Mouse (Mus musculus) embryonic facial prominence, embryonic 15.5 days (tissue): ENCODE results near the gene Capn15. TPM values are rescaled to one million over a fixed set of nuclear protein-coding genes. Genes with fewer than 3 reads are reported as not detected.

ENCODE experiments used
- ATAC-seq: fragments of 200-750 bp; cut with Nextera tagmentation; 2 replicates; pipeline ENCODE4 v1.8.0; 2017; ENCODE audit warnings: low read depth, moderate TSS enrichment; ENCODE audit not compliant: insufficient number of reproducible peaks, low FRiP score, low TSS enrichment
- H3K27ac ChIP-seq: fragments of 300-500 bp; sonication (generic); replicated peaks from 2 replicates; pipeline ENCODE4 v1.5.1; 2015; ENCODE audit warnings: mild to moderate bottlenecking, inconsistent platforms
- H3K27me3 ChIP-seq: fragments of 300-500 bp; sonication (generic); 2 replicates; pipeline ENCODE4 v1.6.1; 2015; ENCODE audit warnings: inconsistent platforms
- H3K36me3 ChIP-seq: fragments of 300-500 bp; sonication (generic); 2 replicates; pipeline ENCODE4 v1.6.1; 2015; ENCODE audit warnings: mild to moderate bottlenecking, inconsistent platforms
- H3K4me1 ChIP-seq: fragments of 300-500 bp; sonication (generic); 2 replicates; pipeline ENCODE4 v1.6.1; 2015; ENCODE audit warnings: inconsistent platforms
- H3K4me2 ChIP-seq: fragments of 300-500 bp; sonication (generic); replicated peaks from 2 replicates; pipeline ENCODE4 v1.6.1; 2015; ENCODE audit warnings: mild to moderate bottlenecking, inconsistent platforms
- H3K4me3 ChIP-seq: fragments of 300-500 bp; sonication (generic); replicated peaks from 2 replicates; pipeline ENCODE4 v1.5.1; 2015; ENCODE audit warnings: mild to moderate bottlenecking, inconsistent platforms
- H3K9ac ChIP-seq: fragments of 300-500 bp; sonication (generic); 2 replicates; pipeline ENCODE4 v1.6.1; 2015; ENCODE audit warnings: inconsistent platforms
- H3K9me3 ChIP-seq: fragments of 300-500 bp; sonication (generic); replicated peaks from 2 replicates; pipeline ENCODE4 v1.6.1; 2016; ENCODE audit warnings: inconsistent platforms
- WGBS: fragments of 180-500 bp; shearing (Covaris S2); methylation state at CpG from one replicate; pipeline ENCODE4 v1.1.7; 2015; 5-methylcytosine and 5-hydroxymethylcytosine counted together
- polyA plus RNA-seq: library from polyadenylated mRNA; unstranded; fragments of >200 nt; fragmentation: Nextera tagmentation; extraction: Ambion mirVana; gene quantifications from 2 replicates; pipeline ENCODE4 v1.2.1, GENCODE M21; 2015

Capn15 gene
- polyA plus RNA-seq, 1 experiment from 2014 or later: 29.8 TPM

DNA sequence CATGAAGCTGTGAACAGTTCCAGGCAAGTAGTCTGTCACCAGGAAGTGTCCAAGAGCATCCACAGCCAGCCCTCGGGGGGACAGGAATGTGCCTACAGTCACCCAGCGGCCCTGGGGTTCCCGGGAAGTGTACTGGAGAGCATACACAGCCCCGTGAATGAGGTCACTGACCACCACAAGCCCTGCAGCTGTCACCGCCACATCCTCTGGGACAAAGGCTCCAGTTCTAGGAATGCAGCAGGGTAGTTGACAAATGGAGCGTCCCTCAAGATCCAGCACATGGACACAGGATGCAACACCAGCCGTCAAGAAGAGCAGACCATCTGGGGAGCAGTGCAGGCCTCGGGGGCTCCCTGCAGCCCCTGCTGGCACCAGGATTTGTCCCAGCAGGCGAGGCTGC is 41.8 kb downstream of the Capn15 start:
- peaks cover 23% of the 10 kb centered on the region for H3K4me1 ChIP-seq
- no peaks in the 10 kb centered on the region for H3K9me3 ChIP-seq
- no peak overlapping the region for H3K4me3 ChIP-seq
- no peaks in the 10 kb centered on the region for H3K27me3 ChIP-seq
- no peak overlapping the region for H3K9ac ChIP-seq
- H3K4me2 ChIP-seq: no peak overlapping the region
- no peak overlapping the region for H3K27ac ChIP-seq
- H3K36me3 ChIP-seq: no peaks in the 10 kb centered on the region
- ATAC-seq: no peak
- WGBS: 64% methylated on average over 9 of the region's 9 CpGs

- no peak for ATAC-seq
- Histone ChIP-seq H3K4me3 (no peak overlapping the region), H3K9ac (no peak overlapping the region), H3K27me3 (no peaks in the 10 kb centered on the region), H3K4me1 (peaks cover 23% of the 10 kb centered on the region), H3K4me2 (no peak overlapping the region), H3K27ac (no peak overlapping the region), H3K36me3 (no peaks in the 10 kb centered on the region), H3K9me3 (no peaks in the 10 kb centered on the region)
- WGBS: 92% methylated on average over 3 of the region's 3 CpGs
Observed at GRCm38 (mm10) chr17:25943221-25943620, 42.4 kb downstream of the Capn15 start.

- Histone ChIP-seq H3K9me3 (no peaks in the 10 kb centered on the region), H3K36me3 (no peaks in the 10 kb centered on the region), H3K4me1 (peaks cover 23% of the 10 kb centered on the region), H3K9ac (no peak overlapping the region), H3K27me3 (no peaks in the 10 kb centered on the region), H3K4me3 (no peak overlapping the region), H3K4me2 (peak overlapping the region; percentile 62), H3K27ac (peak overlapping the region; percentile 88; the same call in 1 of the 2 replicates)
- no peak for ATAC-seq
- 77% methylated on average over 2 of the region's 2 CpGs for WGBS
Observed at GRCm38 (mm10) chr17:25942597-25943151, 42.9 kb downstream of the Capn15 start.

GRCm38 (mm10) chr17:25941511-25942241 is 43.9 kb downstream of the Capn15 start:
- peaks cover 10% of the 10 kb centered on the region; the same call in 1 of the 2 replicates for H3K36me3 ChIP-seq
- peak overlapping the region; percentile 88 for H3K27ac ChIP-seq
- peak overlapping the region; percentile 62 for H3K4me2 ChIP-seq
- 3% methylated on average over 53 of the region's 54 CpGs for WGBS
- ATAC-seq: peak; percentile 31; the same call in 1 of the 2 replicates
- H3K4me1 ChIP-seq: peaks cover 23% of the 10 kb centered on the region
- peak overlapping the region; percentile 90 for H3K9ac ChIP-seq
- H3K9me3 ChIP-seq: no peaks in the 10 kb centered on the region
- no peaks in the 10 kb centered on the region for H3K27me3 ChIP-seq
- H3K4me3 ChIP-seq: peak overlapping the region; percentile 85

- Histone ChIP-seq H3K9ac (no peak overlapping the region), H3K4me2 (no peak overlapping the region), H3K27me3 (no peaks in the 10 kb centered on the region), H3K4me3 (no peak overlapping the region), H3K9me3 (no peaks in the 10 kb centered on the region), H3K36me3 (peaks cover 72% of the 10 kb centered on the region), H3K4me1 (no peaks in the 10 kb centered on the region), H3K27ac (no peak overlapping the region)
- ATAC-seq: no peak
- 80% methylated on average over 1 of the region's 1 CpGs for WGBS
Observed at GRCm38 (mm10) chr17:25934526-25934925, 51.1 kb downstream of the Capn15 start.

- Histone ChIP-seq H3K36me3 (peaks cover 45% of the 10 kb centered on the region), H3K9me3 (no peaks in the 10 kb centered on the region), H3K4me3 (no peak overlapping the region), H3K4me2 (no peak overlapping the region), H3K27me3 (no peaks in the 10 kb centered on the region), H3K27ac (no peak overlapping the region), H3K4me1 (peaks cover 5% of the 10 kb centered on the region; the same call in 1 of the 2 replicates), H3K9ac (no peak overlapping the region)
- WGBS: 68% methylated on average over 2 of the region's 2 CpGs
- ATAC-seq: no peak
Observed at GRCm38 (mm10) chr17:25925348-25925747, 60.2 kb downstream of the Capn15 start.

- Histone ChIP-seq H3K27me3 (no peaks in the 10 kb centered on the region), H3K9me3 (no peaks in the 10 kb centered on the region), H3K27ac (no peak overlapping the region), H3K4me2 (no peak overlapping the region), H3K9ac (no peak overlapping the region), H3K36me3 (peaks cover 24% of the 10 kb centered on the region), H3K4me1 (peaks cover 24% of the 10 kb centered on the region), H3K4me3 (no peak overlapping the region)
- 82% methylated on average over 5 of the region's 5 CpGs for WGBS
- no peak for ATAC-seq
Observed at GRCm38 (mm10) chr17:25922120-25922519, 63.5 kb downstream of the Capn15 start.

- H3K4me1 ChIP-seq: peaks cover 26% of the 10 kb centered on the region
- H3K9me3 ChIP-seq: no peaks in the 10 kb centered on the region
- under 1% methylated on average over 40 of the region's 40 CpGs for whole genome bisulfite sequencing
- H3K4me2 ChIP-seq: peak overlapping the region; percentile 84
- H3K4me3 ChIP-seq: peak overlapping the region; percentile 99
- ATAC-seq: peak; percentile 97
- peak overlapping the region; percentile 96 for H3K27ac ChIP-seq
- H3K36me3 ChIP-seq: peaks cover 13% of the 10 kb centered on the region; the same call in 1 of the 2 replicates
- peak overlapping the region; percentile 56 for H3K9ac ChIP-seq
- H3K27me3 ChIP-seq: no peaks in the 10 kb centered on the region
Observed at GRCm38 (mm10) chr17:25919786-25920642, 65.6 kb downstream of the Capn15 start.

- ATAC-seq: no peak
- H3K36me3 ChIP-seq: peaks cover 13% of the 10 kb centered on the region; the same call in 1 of the 2 replicates
- peak within 1 kb of the TSS; percentile 96 for H3K27ac ChIP-seq
- no peaks in the 10 kb centered on the region for H3K27me3 ChIP-seq
- under 1% methylated on average over 55 of the region's 78 CpGs for WGBS
- H3K4me2 ChIP-seq: peak within 1 kb of the TSS; percentile 84
- H3K4me1 ChIP-seq: peaks cover 26% of the 10 kb centered on the region
- H3K9me3 ChIP-seq: no peaks in the 10 kb centered on the region
- peak within 1 kb of the TSS; percentile 99 for H3K4me3 ChIP-seq
- peak within 1 kb of the TSS; percentile 86 for H3K9ac ChIP-seq
Observed at GRCm38 (mm10) chr17:25919144-25919785, 66.3 kb downstream of the Capn15 start, which contains the start of gene Rab40c. Rab40c (minus strand) TSS chr17:25919727.

- no peak for ATAC-seq
- peaks cover 26% of the 10 kb centered on the region for H3K4me1 ChIP-seq
- H3K4me3 ChIP-seq: peak overlapping the region; percentile 99
- no peaks in the 10 kb centered on the region for H3K27me3 ChIP-seq
- peak overlapping the region; percentile 86 for H3K9ac ChIP-seq
- 81% methylated on average over 9 of the region's 9 CpGs for WGBS
- H3K27ac ChIP-seq: peak overlapping the region; percentile 86; the same call in 1 of the 2 replicates
- H3K4me2 ChIP-seq: peak overlapping the region; percentile 84
- peaks cover 13% of the 10 kb centered on the region; the same call in 1 of the 2 replicates for H3K36me3 ChIP-seq
- H3K9me3 ChIP-seq: no peaks in the 10 kb centered on the region
Observed at GRCm38 (mm10) chr17:25918037-25918750, 67.4 kb downstream of the Capn15 start.
